Mouse (Mus musculus): ENCODE results near the gene Zdhhc5.

DNA sequence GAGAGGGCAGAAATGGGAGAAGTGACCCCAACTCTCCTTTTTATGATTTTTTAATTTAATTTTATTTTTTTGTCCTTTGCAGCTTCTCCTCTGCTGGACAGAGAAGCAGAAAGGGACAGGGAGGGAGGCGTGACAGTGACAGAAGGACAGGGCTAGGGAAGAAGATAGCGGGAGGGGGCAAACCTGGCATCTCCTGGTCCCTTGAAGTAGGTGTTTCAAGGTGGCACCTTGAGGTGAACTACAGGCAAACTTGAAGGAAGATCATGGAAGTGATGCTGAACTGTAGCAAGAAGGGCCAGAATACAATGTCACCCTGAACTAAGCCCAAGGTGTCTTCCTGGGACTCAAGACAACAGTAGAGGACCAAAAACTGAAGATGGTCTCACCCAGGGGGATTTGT is 19.9 kb upstream of the Zdhhc5 start:
- TF ChIP-seq RCOR1 (conservative IDR thresholded peaks at IDR 0.05; ENCODE audit: low read depth, low read length) (no peak), CTCF (conservative IDR thresholded peaks at IDR 0.05 in 1 of 2, IDR thresholded peaks at IDR 0.05 in 1 of 2; ENCODE audit: low read depth in 2 of 2, low read length in 2 of 2) (no peak), UBTF (IDR thresholded peaks at IDR 0.05; ENCODE audit: low read depth, low read length) (no peak), TBP (conservative IDR thresholded peaks at IDR 0.05; ENCODE audit: low read depth, low read length) (no peak)

Measured in CH12.LX (cell line).